Mouse (Mus musculus): ENCODE data around the gene Szrd1.

GRCm38 (mm10) chr4:141106526-141107183 lies 32.9 kb downstream of the Szrd1 start:
- TF ChIP-seq EP300 (optimal IDR thresholded peaks at IDR 0.05): no peak
- no peak for TF ChIP-seq CTCF (IDR thresholded peaks at IDR 0.05; ENCODE audit: low read depth)
